Mouse (Mus musculus): ENCODE measurements at regions not wholly inside any gene's neighbourhood (a gene's known extent, or its start where the extent isn't known, plus 50 kb on each side); places are given as distances from the start of the nearest gene placed in this dataset.

GRCm38 (mm10) chr10:66849681-66850080 is 246.2 kb upstream of the Jmjd1c start:
- H3K36me3 ChIP-seq, result no peaks in the 10 kb centered on the region
- H3K9ac ChIP-seq (replicated peaks), result no peak overlapping the region
- no peak for ATAC-seq (replicated peaks)
- no peak overlapping the region for H3K4me2 ChIP-seq (replicated peaks)
- H3K4me1 ChIP-seq, result peaks cover 4% of the 10 kb centered on the region; the same call in 1 of the 2 replicates
- H3K27ac ChIP-seq (replicated peaks), result no peak overlapping the region
- H3K9me3 ChIP-seq, result no peaks in the 10 kb centered on the region
- H3K27me3 ChIP-seq, result no peaks in the 10 kb centered on the region
- H3K4me3 ChIP-seq, result no peak overlapping the region
- WGBS, result 65% methylated on average over 6 of the region's 6 CpGs

GRCm38 (mm10) chr10:66850972-66851478 is 244.9 kb upstream of the Jmjd1c start:
- ATAC-seq (replicated peaks), result no peak
- 76% methylated on average over 4 of the region's 4 CpGs for WGBS

GRCm38 (mm10) chr10:66851841-66852240 is 244.1 kb upstream of the Jmjd1c start:
- no peaks in the 10 kb centered on the region for H3K27me3 ChIP-seq
- H3K4me2 ChIP-seq (replicated peaks), result no peak overlapping the region
- H3K27ac ChIP-seq (replicated peaks), result no peak overlapping the region
- no peak for ATAC-seq (replicated peaks)
- H3K36me3 ChIP-seq, result no peaks in the 10 kb centered on the region
- H3K9ac ChIP-seq (replicated peaks), result no peak overlapping the region
- no peak overlapping the region for H3K4me3 ChIP-seq
- no peaks in the 10 kb centered on the region for H3K9me3 ChIP-seq
- peaks cover 4% of the 10 kb centered on the region; the same call in 1 of the 2 replicates for H3K4me1 ChIP-seq
- WGBS, result 84% methylated on average over 5 of the region's 5 CpGs

More at GRCm38 (mm10) chr10:66850972-66851478, 244.9 kb upstream of the Jmjd1c start:
- Histone ChIP-seq H3K4me3 (no peak overlapping the region), H3K4me1 (peaks cover 4% of the 10 kb centered on the region; the same call in 1 of the 2 replicates), H3K9ac (replicated peaks) (no peak overlapping the region), H3K4me2 (replicated peaks) (no peak overlapping the region), H3K27me3 (no peaks in the 10 kb centered on the region), H3K9me3 (no peaks in the 10 kb centered on the region), H3K27ac (replicated peaks) (no peak overlapping the region), H3K36me3 (no peaks in the 10 kb centered on the region)

GRCm38 (mm10) chr10:66852708-66853107 is 243.2 kb upstream of the Jmjd1c start:
- H3K27ac ChIP-seq (replicated peaks), result no peak overlapping the region
- no peak overlapping the region for H3K9ac ChIP-seq (replicated peaks)
- H3K9me3 ChIP-seq, result no peaks in the 10 kb centered on the region
- H3K36me3 ChIP-seq, result no peaks in the 10 kb centered on the region
- H3K4me3 ChIP-seq, result no peak overlapping the region
- ATAC-seq (replicated peaks), result no peak
- 64% methylated on average over 5 of the region's 5 CpGs for WGBS
- H3K4me1 ChIP-seq, result peaks cover 4% of the 10 kb centered on the region; the same call in 1 of the 2 replicates
- no peaks in the 10 kb centered on the region for H3K27me3 ChIP-seq
- no peak overlapping the region for H3K4me2 ChIP-seq (replicated peaks)

- Histone ChIP-seq H3K4me1 (peaks cover 4% of the 10 kb centered on the region; the same call in 1 of the 2 replicates), H3K4me2 (replicated peaks) (peak overlapping the region; percentile 29), H3K4me3 (peak overlapping the region; percentile 11; the same call in 1 of the 2 replicates), H3K36me3 (no peaks in the 10 kb centered on the region), H3K9me3 (no peaks in the 10 kb centered on the region), H3K9ac (replicated peaks) (no peak overlapping the region), H3K27ac (replicated peaks) (no peak overlapping the region), H3K27me3 (no peaks in the 10 kb centered on the region)
- peak; percentile 79 for ATAC-seq (replicated peaks)
- 10% methylated on average over 13 of the region's 13 CpGs for WGBS
Observed at GRCm38 (mm10) chr10:66853258-66853657, 242.7 kb upstream of the Jmjd1c start.

- no peak overlapping the region for H3K9ac ChIP-seq (replicated peaks)
- H3K4me3 ChIP-seq, result no peak overlapping the region
- H3K27me3 ChIP-seq, result no peaks in the 10 kb centered on the region
- 86% methylated on average over 9 of the region's 9 CpGs for WGBS
- no peaks in the 10 kb centered on the region for H3K9me3 ChIP-seq
- H3K27ac ChIP-seq (replicated peaks), result no peak overlapping the region
- H3K4me2 ChIP-seq (replicated peaks), result no peak overlapping the region
- no peaks in the 10 kb centered on the region for H3K36me3 ChIP-seq
- peaks cover 4% of the 10 kb centered on the region; the same call in 1 of the 2 replicates for H3K4me1 ChIP-seq
- no peak for ATAC-seq (replicated peaks)
Observed at GRCm38 (mm10) chr10:66854895-66855294, 241.0 kb upstream of the Jmjd1c start.

- Histone ChIP-seq H3K27me3 (no peaks in the 10 kb centered on the region), H3K27ac (replicated peaks) (no peak overlapping the region), H3K9ac (replicated peaks) (no peak overlapping the region), H3K36me3 (no peaks in the 10 kb centered on the region), H3K4me2 (replicated peaks) (no peak overlapping the region), H3K4me3 (no peak overlapping the region), H3K9me3 (no peaks in the 10 kb centered on the region), H3K4me1 (peaks cover 4% of the 10 kb centered on the region; the same call in 1 of the 2 replicates)
- WGBS, result 89% methylated on average over 7 of the region's 7 CpGs
- ATAC-seq (replicated peaks), result no peak
Observed at GRCm38 (mm10) chr10:66857330-66857729, 238.6 kb upstream of the Jmjd1c start.

GRCm38 (mm10) chr10:66861421-66861820 is 234.5 kb upstream of the Jmjd1c start:
- Histone ChIP-seq H3K4me3 (no peak overlapping the region), H3K27me3 (no peaks in the 10 kb centered on the region), H3K27ac (replicated peaks) (no peak overlapping the region), H3K9ac (replicated peaks) (no peak overlapping the region), H3K4me2 (replicated peaks) (no peak overlapping the region), H3K4me1 (no peaks in the 10 kb centered on the region), H3K36me3 (no peaks in the 10 kb centered on the region), H3K9me3 (no peaks in the 10 kb centered on the region)
- no peak for ATAC-seq (replicated peaks)
- 61% methylated on average over 1 of the region's 1 CpGs for WGBS

GRCm38 (mm10) chr10:66864161-66864862 is 231.6 kb upstream of the Jmjd1c start:
- no peak for ATAC-seq (replicated peaks)
- 73% methylated on average over 14 of the region's 14 CpGs for WGBS
- Histone ChIP-seq H3K4me3 (no peak overlapping the region), H3K4me1 (no peaks in the 10 kb centered on the region), H3K4me2 (replicated peaks) (no peak overlapping the region), H3K36me3 (no peaks in the 10 kb centered on the region), H3K27ac (replicated peaks) (no peak overlapping the region), H3K27me3 (no peaks in the 10 kb centered on the region), H3K9ac (replicated peaks) (no peak overlapping the region), H3K9me3 (no peaks in the 10 kb centered on the region)

GRCm38 (mm10) chr10:66865010-66865582 is 230.8 kb upstream of the Jmjd1c start:
- Histone ChIP-seq H3K9ac (replicated peaks) (no peak overlapping the region), H3K4me1 (no peaks in the 10 kb centered on the region), H3K4me2 (replicated peaks) (no peak overlapping the region), H3K27ac (replicated peaks) (no peak overlapping the region), H3K27me3 (no peaks in the 10 kb centered on the region), H3K9me3 (no peaks in the 10 kb centered on the region), H3K4me3 (no peak overlapping the region), H3K36me3 (no peaks in the 10 kb centered on the region)
- ATAC-seq (replicated peaks), result no peak
- WGBS, result 90% methylated on average over 10 of the region's 10 CpGs

- Histone ChIP-seq H3K4me3 (no peak overlapping the region), H3K36me3 (no peaks in the 10 kb centered on the region), H3K4me1 (no peaks in the 10 kb centered on the region), H3K9ac (replicated peaks) (no peak overlapping the region), H3K9me3 (no peaks in the 10 kb centered on the region), H3K27me3 (no peaks in the 10 kb centered on the region), H3K27ac (replicated peaks) (no peak overlapping the region), H3K4me2 (replicated peaks) (no peak overlapping the region)
- 71% methylated on average over 4 of the region's 4 CpGs for WGBS
- ATAC-seq (replicated peaks), result no peak
Observed at GRCm38 (mm10) chr10:66871133-66871664, 224.7 kb upstream of the Jmjd1c start.

- ATAC-seq (replicated peaks), result no peak
- Histone ChIP-seq H3K27me3 (no peaks in the 10 kb centered on the region), H3K9me3 (no peaks in the 10 kb centered on the region), H3K36me3 (no peaks in the 10 kb centered on the region), H3K4me3 (no peak overlapping the region), H3K9ac (replicated peaks) (no peak overlapping the region), H3K4me1 (no peaks in the 10 kb centered on the region), H3K27ac (replicated peaks) (no peak overlapping the region), H3K4me2 (replicated peaks) (no peak overlapping the region)
- 60% methylated on average over 1 of the region's 1 CpGs for whole genome bisulfite sequencing
Observed at GRCm38 (mm10) chr10:66871673-66872072, 224.3 kb upstream of the Jmjd1c start.
